Mouse (Mus musculus) C2C12 (cell line): ENCODE measurements around the gene Bcas3. TPM values are rescaled to one million over a fixed set of nuclear protein-coding genes. Genes with fewer than 3 reads are reported as not detected.

Source experiments
- H3K27me3 ChIP-seq: one replicate; pipeline ENCODE4 v1.6.1; 2011; ENCODE audit not compliant: control insufficient read depth, insufficient read depth, insufficient read length
- H3K36me3 ChIP-seq: one replicate; pipeline ENCODE4 v1.6.1; 2011; ENCODE audit not compliant: control insufficient read depth, insufficient read depth
- H3K4me3 ChIP-seq: one replicate; pipeline ENCODE4 v1.5.1; 2011; ENCODE audit warnings: mild to moderate bottlenecking, control low read depth; ENCODE audit not compliant: poor library complexity, insufficient read depth, severe bottlenecking
- H3K79me2 ChIP-seq: one replicate; pipeline ENCODE4 v1.6.1; 2011; ENCODE audit not compliant: control insufficient read depth, insufficient read depth
- H3K79me3 ChIP-seq: one replicate; pipeline ENCODE4 v1.6.1; 2011; ENCODE audit warnings: low read depth, control low read depth
- H3ac ChIP-seq: one replicate; pipeline ENCODE3; 2011; ENCODE audit warnings: low read depth; ENCODE audit not compliant: control insufficient read depth, insufficient read length
- CEBPB ChIP-seq: IDR thresholded peaks from one replicate; pipeline ENCODE4 v1.6.1; 2011; ENCODE audit warnings: low read depth, mild to moderate bottlenecking, control low read depth, moderate library complexity
- CTCF ChIP-seq: IDR thresholded peaks from one replicate; pipeline ENCODE4 v1.5.1; 2011; ENCODE audit not compliant: control insufficient read depth, insufficient read depth, insufficient read length
- FOSL1 ChIP-seq: IDR thresholded peaks from one replicate; pipeline ENCODE4 v1.8.0; 2011; ENCODE audit warnings: mild to moderate bottlenecking, low read length; ENCODE audit not compliant: poor library complexity, insufficient read depth, severe bottlenecking
- MAX ChIP-seq: IDR thresholded peaks from one replicate; pipeline ENCODE4 v1.6.1; 2011; ENCODE audit warnings: mild to moderate bottlenecking, control low read depth
- MYOD1 ChIP-seq: IDR thresholded peaks from one replicate; pipeline ENCODE4 v1.6.1; 2011; ENCODE audit warnings: low read depth; ENCODE audit not compliant: control insufficient read depth, insufficient read length
- MYOG ChIP-seq: IDR thresholded peaks from one replicate; pipeline ENCODE4 v1.6.1; 2011; ENCODE audit not compliant: control insufficient read depth, insufficient read length; ENCODE audit errors: extremely low read depth
- USF1 ChIP-seq: IDR thresholded peaks from one replicate; pipeline ENCODE4 v1.6.1; 2011; ENCODE audit warnings: low read depth, mild to moderate bottlenecking, control low read depth, moderate library complexity
- polyA plus RNA-seq: library from polyadenylated mRNA; unstranded; fragments of >200 nt; fragmentation: generic; extraction: Trizol; gene quantifications from one replicate; pipeline ENCODE4 v1.2.1, GENCODE M21; 2012; ENCODE audit warnings: missing spikeins

The Bcas3 gene
- polyA plus RNA-seq, 1 experiment = 11.1 TPM

DNA sequence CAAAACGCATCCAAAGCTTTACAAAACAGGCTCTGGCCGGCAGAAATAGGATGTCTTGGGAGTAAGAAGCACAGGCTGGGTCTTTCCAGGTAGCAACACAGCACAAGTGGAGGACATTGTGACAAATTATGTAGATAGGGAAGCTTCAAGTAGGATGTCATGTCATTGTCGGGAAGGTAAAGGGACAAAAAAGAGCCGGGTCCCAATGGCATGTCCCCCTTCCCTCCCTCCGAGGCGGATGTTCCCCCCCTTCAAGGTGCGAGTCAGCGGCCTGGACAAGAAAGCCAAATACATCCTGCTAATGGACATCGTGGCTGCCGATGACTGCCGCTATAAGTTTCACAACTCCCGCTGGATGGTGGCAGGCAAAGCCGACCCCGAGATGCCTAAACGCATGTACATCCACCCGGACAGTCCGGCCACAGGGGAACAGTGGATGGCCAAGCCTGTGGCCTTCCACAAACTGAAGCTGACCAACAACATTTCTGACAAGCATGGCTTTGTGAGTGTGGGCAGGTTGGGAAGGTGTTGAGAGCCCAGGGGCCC lies 481.5 kb downstream of the Bcas3 start:
- H3K79me3 ChIP-seq = no peaks in the 10 kb centered on the region
- no peak overlapping the region for H3K4me3 ChIP-seq
- TF ChIP-seq MAX = no peak
- TF ChIP-seq MYOD1 = no peak
- no peak for TF ChIP-seq MYOG
- no peak for TF ChIP-seq USF1
- H3ac ChIP-seq = no peak overlapping the region
- no peaks in the 10 kb centered on the region for H3K36me3 ChIP-seq
- H3K79me2 ChIP-seq = no peaks in the 10 kb centered on the region
- H3K27me3 ChIP-seq = peaks cover 16% of the 10 kb centered on the region

DNA sequence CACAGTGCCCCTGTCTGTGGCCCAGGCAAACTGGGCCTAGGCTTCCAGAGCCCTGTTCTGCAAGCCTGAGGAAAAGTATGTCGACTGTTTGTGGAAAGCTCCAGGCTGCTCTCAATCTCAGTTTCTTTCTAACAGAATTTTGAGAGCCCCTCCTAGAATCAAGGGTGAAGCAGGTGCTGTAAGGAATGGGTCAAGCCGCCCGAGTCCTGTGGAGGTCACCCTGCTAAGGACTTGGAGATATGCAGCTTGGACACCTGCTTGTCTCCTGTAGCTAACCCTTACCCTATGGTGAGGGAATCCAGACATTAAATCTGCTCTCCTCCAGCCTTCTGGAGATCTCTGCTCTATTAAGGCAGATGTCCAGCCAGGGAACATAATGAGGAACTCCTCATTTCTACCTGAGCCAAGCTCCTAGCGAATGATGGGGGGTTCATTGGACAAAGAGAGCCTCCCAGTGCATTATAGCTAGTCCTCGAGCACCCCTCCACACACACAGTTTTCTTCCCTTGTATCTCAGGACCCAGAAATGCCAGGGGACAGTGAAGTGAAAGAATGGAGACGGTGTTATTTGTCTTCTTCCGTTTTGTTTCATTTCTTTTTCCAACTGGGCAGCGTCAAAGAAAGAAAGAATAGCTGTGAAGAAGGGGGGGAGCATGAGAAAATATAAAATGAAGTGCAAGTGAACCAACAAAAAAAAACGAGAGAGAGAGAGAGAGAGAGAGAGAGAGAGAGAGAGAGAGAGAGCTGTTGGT lies 482.2 kb downstream of the Bcas3 start:
- H3K36me3 ChIP-seq = no peaks in the 10 kb centered on the region
- TF ChIP-seq MYOG = no peak
- TF ChIP-seq MYOD1 = no peak
- TF ChIP-seq CTCF = no peak
- TF ChIP-seq MAX = no peak
- TF ChIP-seq CEBPB = no peak
- TF ChIP-seq USF1 = no peak
- no peak for TF ChIP-seq FOSL1
- peaks cover 9% of the 10 kb centered on the region for H3K27me3 ChIP-seq
- no peak overlapping the region for H3ac ChIP-seq
- H3K4me3 ChIP-seq = no peak overlapping the region
- no peaks in the 10 kb centered on the region for H3K79me2 ChIP-seq
- H3K79me3 ChIP-seq = no peaks in the 10 kb centered on the region

- Histone ChIP-seq H3K36me3 (no peaks in the 10 kb centered on the region), H3K79me3 (no peaks in the 10 kb centered on the region), H3ac (no peak overlapping the region), H3K4me3 (no peak overlapping the region), H3K27me3 (peaks cover 8% of the 10 kb centered on the region), H3K79me2 (no peaks in the 10 kb centered on the region)
- TF ChIP-seq CTCF (no peak), MYOD1 (no peak), MYOG (no peak), USF1 (no peak), FOSL1 (no peak), CEBPB (no peak), MAX (no peak)
Measured at GRCm38 (mm10) chr11:85835753-85836522, 483.0 kb downstream of the Bcas3 start.

GRCm38 (mm10) chr11:85836523-85837290 lies 483.7 kb downstream of the Bcas3 start:
- peaks cover 3% of the 10 kb centered on the region for H3K27me3 ChIP-seq

GRCm38 (mm10) chr11:85837291-85837647 lies 484.3 kb downstream of the Bcas3 start:
- TF ChIP-seq USF1 (no peak), MYOD1 (no peak), CTCF (no peak), MAX (no peak), MYOG (no peak)
- Histone ChIP-seq H3ac (no peak overlapping the region), H3K4me3 (no peak overlapping the region), H3K27me3 (no peaks in the 10 kb centered on the region), H3K36me3 (no peaks in the 10 kb centered on the region), H3K79me3 (no peaks in the 10 kb centered on the region), H3K79me2 (no peaks in the 10 kb centered on the region)

More at GRCm38 (mm10) chr11:85836523-85837290, 483.7 kb downstream of the Bcas3 start:
- TF ChIP-seq MYOD1 = no peak
- TF ChIP-seq MAX = no peak
- TF ChIP-seq CTCF = no peak
- TF ChIP-seq MYOG = no peak
- no peak for TF ChIP-seq CEBPB
- no peak for TF ChIP-seq USF1
- no peak for TF ChIP-seq FOSL1
- no peaks in the 10 kb centered on the region for H3K79me3 ChIP-seq
- no peaks in the 10 kb centered on the region for H3K79me2 ChIP-seq
- H3K4me3 ChIP-seq = no peak overlapping the region
- no peaks in the 10 kb centered on the region for H3K36me3 ChIP-seq
- H3ac ChIP-seq = no peak overlapping the region
